Mouse (Mus musculus): ENCODE results near the gene Adi1. TPM values are rescaled to one million over a fixed set of nuclear protein-coding genes. Genes with fewer than 3 reads are reported as not detected.

Adi1 gene
- total RNA-seq, 1 experiment from 2014 or later: 98.2 TPM

GRCm38 (mm10) chr12:28694231-28694630 lies 19.2 kb downstream of the Adi1 start:
- DNase-seq: no peak

GRCm38 (mm10) chr12:28694776-28695175 lies 19.7 kb downstream of the Adi1 start:
- no peak for DNase-seq

- DNase-seq: no peak
Observed at GRCm38 (mm10) chr12:28697821-28698595, 23.0 kb downstream of the Adi1 start.

- no peak for DNase-seq
Observed at GRCm38 (mm10) chr12:28699086-28699485, 24.1 kb downstream of the Adi1 start.

GRCm38 (mm10) chr12:28699656-28700055 lies 24.6 kb downstream of the Adi1 start:
- peak; percentile 63 for DNase-seq

GRCm38 (mm10) chr12:28700101-28700511 lies 25.1 kb downstream of the Adi1 start:
- no peak for DNase-seq

- peak; percentile 82 for DNase-seq
Observed at GRCm38 (mm10) chr12:28700561-28701025, 25.6 kb downstream of the Adi1 start.

GRCm38 (mm10) chr12:28701302-28701701 lies 26.3 kb downstream of the Adi1 start:
- no peak for DNase-seq

- peak; percentile 27 for DNase-seq
Observed at GRCm38 (mm10) chr12:28704381-28704780, 29.4 kb downstream of the Adi1 start.

- no peak for DNase-seq
Observed at GRCm38 (mm10) chr12:28705204-28705603, 30.2 kb downstream of the Adi1 start.

- DNase-seq: no peak
Observed at GRCm38 (mm10) chr12:28708154-28708553, 33.1 kb downstream of the Adi1 start.

GRCm38 (mm10) chr12:28710566-28711185 lies 35.6 kb downstream of the Adi1 start:
- DNase-seq: no peak

- DNase-seq: no peak
Observed at GRCm38 (mm10) chr12:28714822-28715632, 40.0 kb downstream of the Adi1 start.

GRCm38 (mm10) chr12:28717066-28717465 lies 42.0 kb downstream of the Adi1 start:
- DNase-seq: no peak

- no peak for DNase-seq
Observed at GRCm38 (mm10) chr12:28718106-28718505, 43.1 kb downstream of the Adi1 start.

GRCm38 (mm10) chr12:28724366-28724765 lies 49.3 kb downstream of the Adi1 start:
- no peak for DNase-seq

GRCm38 (mm10) chr12:28726204-28726603 lies 51.2 kb downstream of the Adi1 start:
- DNase-seq: no peak

GRCm38 (mm10) chr12:28727061-28727460 lies 52.0 kb downstream of the Adi1 start:
- no peak for DNase-seq
